Mouse (Mus musculus): ENCODE data around the gene Plekhh2.
"Not testable (repeated sequence)": the region's sequence is repeated elsewhere in the genome, so short reads cannot be mapped to it uniquely, and the experiment has no call there.

Plekhh2 gene

DNA sequence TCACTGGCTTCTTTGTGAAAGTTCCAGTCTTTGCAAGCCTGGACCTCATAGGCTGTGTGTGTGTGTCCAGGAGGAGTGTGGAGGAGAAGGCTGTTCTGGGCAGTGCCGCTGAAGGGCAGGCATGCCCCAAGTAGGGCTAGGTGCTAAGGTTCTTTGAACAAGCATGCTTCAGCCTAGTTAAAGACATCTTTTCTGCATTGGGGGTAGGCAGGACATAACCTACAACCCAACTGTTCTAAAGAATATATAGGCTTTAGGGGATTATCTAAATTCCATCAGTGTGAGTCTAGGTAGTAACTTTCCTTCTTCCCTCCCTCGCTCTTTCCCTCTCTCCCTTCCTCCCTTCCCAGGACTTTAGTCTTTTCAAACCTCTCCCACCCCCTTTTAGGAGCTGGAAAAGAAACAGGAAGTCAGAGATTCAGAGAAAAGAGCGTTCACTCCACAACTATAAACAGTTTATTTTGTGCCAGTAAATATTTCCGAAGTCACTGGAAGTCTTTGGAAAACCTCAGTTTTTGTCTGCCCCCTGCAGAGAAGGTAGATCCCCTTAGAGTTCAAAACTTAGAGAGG lies 906 bp downstream of the Plekhh2 start:
- no peak for ATAC-seq (ENCODE audit: low TSS enrichment)

- ATAC-seq (ENCODE audit: low TSS enrichment): no peak
These were observed 4.2 kb downstream of the Plekhh2 start for GRCm38 (mm10) chr17:84515901-84516300.

- ATAC-seq (ENCODE audit: low TSS enrichment): no peak
These were observed 7.7 kb downstream of the Plekhh2 start for GRCm38 (mm10) chr17:84519346-84519745.

- no peak for ATAC-seq (ENCODE audit: low TSS enrichment)
These were observed 8.4 kb downstream of the Plekhh2 start for GRCm38 (mm10) chr17:84520057-84520456.

GRCm38 (mm10) chr17:84529356-84529755 lies 17.7 kb downstream of the Plekhh2 start:
- ATAC-seq (ENCODE audit: low TSS enrichment): no peak; the same call in 1 of the 2 replicates

GRCm38 (mm10) chr17:84530202-84530796 lies 18.6 kb downstream of the Plekhh2 start:
- ATAC-seq (ENCODE audit: low TSS enrichment): no peak

GRCm38 (mm10) chr17:84532909-84533499 lies 21.3 kb downstream of the Plekhh2 start:
- no peak for ATAC-seq (ENCODE audit: low TSS enrichment)

GRCm38 (mm10) chr17:84533841-84534240 lies 22.1 kb downstream of the Plekhh2 start:
- ATAC-seq (ENCODE audit: low TSS enrichment): no peak

DNA sequence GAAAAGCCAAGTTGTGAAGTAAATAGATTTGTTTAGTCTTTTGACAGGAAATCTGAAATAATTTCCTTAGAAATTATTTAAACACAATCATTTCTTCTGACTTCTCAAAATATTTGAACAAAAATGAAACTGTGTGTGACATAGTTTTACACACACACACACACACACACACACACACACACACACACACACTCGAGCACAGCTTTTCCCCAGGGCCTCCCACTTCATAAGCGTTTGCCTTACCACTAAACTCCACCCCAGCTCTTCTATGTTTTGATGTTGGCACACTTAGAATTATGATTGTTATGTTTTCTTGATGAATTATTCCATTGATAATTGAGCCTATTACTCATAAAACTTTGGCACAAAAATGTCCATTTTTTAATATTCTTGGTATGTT lies 22.9 kb downstream of the Plekhh2 start:
- ATAC-seq (ENCODE audit: low TSS enrichment): no peak

DNA sequence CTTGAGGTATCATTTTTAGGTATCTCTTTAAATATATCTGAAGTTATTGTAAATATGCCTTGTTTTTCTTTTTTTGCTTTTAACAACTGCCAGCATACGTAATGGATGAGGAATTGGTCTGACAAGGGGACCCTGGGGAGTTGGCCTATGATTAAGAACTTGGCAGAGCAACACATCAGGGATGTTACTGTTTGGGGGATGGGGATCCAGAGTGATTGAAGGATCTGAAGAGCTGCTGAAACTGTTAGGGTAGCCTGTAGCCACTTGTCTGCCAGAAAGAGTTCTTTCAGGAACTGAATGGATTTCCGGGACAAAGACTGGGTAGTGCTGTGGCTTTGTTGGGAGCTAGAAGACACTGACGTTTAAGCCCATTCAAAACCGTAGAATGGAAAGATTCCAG lies 23.5 kb downstream of the Plekhh2 start:
- no peak for ATAC-seq (ENCODE audit: low TSS enrichment)

GRCm38 (mm10) chr17:84537301-84537700 lies 25.6 kb downstream of the Plekhh2 start:
- ATAC-seq (ENCODE audit: low TSS enrichment): no peak

DNA sequence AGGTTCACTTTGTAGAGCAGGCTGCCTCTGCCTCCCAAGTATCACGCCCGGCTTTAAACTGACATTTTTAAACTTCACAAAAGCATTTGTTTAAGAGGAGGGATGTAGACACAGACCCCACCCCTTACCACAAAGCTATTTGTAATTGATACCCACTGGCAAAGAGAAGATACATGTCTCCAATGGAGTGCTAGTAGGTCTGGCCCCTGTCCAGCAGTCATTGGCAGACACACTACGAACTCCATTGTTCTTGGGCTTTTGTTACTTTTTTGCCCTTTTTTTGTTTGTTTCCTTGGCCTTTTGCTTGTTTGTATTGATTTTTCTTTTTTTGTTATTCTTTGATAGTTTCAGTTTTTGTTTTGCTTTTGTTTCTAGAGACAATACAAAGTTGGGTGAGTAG lies 26.3 kb downstream of the Plekhh2 start:
- no peak for ATAC-seq (ENCODE audit: low TSS enrichment)

DNA sequence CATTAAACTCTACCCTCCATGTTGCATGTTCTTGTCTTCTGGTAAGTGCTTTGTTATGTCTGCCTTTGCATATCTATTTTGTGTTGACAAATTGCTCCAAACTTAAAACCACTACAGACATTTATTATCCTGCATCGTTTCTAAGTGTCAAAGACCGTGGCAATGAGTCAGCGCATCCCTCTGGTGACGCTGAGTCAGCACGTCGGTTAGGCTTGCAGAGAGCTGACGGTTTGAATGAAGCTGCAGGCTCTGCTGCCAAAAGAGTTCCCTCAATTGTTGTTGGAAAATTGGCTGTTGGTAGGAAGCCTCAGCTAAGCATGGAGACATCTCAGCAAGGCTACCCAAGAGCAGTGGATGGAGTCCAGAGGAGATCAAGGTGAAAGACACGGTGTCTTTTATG lies 28.9 kb downstream of the Plekhh2 start:
- ATAC-seq (ENCODE audit: low TSS enrichment): no peak; the same call in 1 of the 2 replicates

DNA sequence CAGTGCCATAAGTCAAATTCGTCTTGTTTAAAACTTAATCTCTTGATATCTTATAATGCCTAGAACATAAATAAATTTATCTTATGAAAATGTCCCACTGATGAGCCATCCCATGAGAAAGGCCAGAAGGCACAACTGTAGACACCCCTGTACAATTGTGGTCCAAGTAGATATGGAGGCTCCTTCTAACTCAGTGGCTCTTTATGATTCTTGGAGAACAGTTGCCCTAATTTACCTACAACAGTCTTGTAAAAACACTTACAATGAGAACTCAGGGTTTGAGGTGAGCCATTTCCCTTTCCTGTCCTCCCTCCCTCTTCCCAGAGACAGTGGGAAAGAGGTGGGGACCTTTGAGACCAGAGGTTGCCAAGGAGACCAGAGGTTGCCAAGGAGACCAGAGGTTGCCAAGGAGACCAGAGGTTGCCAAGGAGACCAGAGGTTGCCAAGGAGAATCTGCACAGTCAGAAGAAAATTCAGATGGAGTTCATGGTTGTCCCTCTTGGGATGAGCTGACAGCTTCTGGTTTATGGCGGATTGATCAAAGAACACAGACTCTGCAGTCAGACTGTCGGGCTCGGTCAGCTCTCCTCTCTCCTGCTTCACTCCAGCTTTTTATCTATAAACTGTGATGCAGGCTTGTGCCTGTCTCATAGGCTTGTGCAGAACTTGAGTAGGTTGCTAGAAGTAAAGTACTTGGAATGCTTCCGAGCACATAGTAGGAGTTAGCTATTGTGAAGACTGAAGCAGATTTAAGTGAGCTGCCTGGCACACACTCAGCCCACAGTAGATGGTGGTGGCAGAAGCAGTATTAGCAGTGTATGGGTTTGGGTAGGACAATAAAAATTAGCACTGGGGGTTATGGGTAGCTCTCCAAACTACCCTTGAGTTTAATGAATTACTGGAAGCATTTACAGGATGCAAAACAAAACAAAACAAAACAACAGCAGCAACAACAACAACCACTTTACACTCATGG lies 39.5 kb downstream of the Plekhh2 start:
- ATAC-seq (ENCODE audit: low TSS enrichment): no peak

GRCm38 (mm10) chr17:84552230-84552629 lies 40.5 kb downstream of the Plekhh2 start:
- no peak for ATAC-seq (ENCODE audit: low TSS enrichment)

- ATAC-seq (ENCODE audit: low TSS enrichment): not testable (repeated sequence)
These were observed 52.6 kb downstream of the Plekhh2 start for GRCm38 (mm10) chr17:84564264-84564663.

DNA sequence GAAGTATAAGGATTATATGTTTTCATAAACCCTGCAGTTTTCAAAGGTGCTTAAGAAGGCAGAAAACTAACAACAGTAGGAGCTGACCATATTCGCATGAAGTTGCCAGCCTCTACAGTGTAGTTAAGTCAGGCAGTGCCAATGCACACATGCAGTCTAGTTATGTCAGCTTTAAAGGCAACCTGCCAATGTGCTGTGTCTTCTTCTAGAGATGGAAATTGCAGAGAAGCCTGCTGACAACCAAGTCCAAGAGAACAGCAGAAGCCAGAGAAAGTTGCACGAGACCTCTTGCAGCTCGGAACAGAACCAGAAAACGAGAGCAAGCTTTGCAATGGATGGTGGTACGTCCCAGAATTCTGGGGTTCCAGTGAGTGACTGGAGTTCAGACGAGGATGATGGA lies 54.1 kb downstream of the Plekhh2 start:
- ATAC-seq (ENCODE audit: low TSS enrichment): peak; percentile 74

DNA sequence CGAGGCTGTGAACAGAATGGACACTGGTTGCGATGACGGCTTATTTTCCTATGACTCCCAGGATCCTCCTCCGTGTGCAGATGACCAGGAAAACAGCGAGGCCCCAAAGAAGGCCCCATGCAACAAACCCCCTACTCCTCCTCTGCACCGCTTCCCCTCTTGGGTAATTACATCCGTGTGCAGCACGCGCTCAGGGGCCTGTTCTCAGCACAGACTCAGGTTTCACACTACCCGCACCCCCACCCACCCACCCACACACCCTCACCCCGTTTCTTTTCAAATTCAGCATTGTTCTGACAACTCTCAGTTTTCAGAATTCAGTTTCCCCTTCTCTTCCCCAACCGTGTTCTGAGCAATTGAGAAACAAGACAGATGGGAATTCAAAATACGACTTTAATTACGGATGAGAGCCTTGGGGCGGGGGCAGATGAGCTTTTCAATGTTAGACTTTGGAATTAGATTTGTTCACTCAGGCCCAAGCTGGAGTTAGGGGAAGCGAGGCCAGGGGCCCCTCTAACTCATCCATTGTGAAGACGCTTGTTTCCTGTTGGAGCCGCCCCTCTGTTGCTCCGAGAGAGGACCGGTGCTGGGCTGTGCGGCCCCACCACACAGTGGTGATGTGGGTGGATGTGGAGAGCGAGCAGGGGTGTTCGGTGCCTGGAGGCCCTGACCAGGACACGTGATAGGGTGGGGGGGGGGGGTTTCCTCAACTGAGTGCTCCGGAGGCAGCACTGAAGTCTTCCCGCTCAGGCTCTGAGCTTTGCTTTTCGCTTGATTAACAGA lies 55.3 kb downstream of the Plekhh2 start:
- no peak for ATAC-seq (ENCODE audit: low TSS enrichment)

DNA sequence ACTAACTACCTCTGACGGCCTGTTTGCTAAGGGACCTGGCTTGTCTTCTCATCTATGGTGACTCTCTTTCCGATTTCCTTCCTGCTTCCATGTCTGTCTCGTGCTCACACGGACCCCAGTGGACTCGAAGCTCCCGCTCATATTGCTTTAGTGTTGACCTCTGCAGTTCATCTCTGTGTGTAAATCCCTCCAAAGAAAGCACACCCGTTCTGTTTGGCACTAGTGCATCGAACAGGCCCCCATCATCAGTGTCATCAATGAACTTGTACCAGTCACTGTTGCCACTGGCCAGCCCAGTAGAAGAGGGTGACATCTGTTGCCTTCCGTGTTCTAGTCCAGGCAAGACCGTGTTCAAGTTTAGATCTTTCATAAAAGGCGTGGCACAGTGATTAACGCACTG lies 57.1 kb downstream of the Plekhh2 start:
- no peak for ATAC-seq (ENCODE audit: low TSS enrichment)

DNA sequence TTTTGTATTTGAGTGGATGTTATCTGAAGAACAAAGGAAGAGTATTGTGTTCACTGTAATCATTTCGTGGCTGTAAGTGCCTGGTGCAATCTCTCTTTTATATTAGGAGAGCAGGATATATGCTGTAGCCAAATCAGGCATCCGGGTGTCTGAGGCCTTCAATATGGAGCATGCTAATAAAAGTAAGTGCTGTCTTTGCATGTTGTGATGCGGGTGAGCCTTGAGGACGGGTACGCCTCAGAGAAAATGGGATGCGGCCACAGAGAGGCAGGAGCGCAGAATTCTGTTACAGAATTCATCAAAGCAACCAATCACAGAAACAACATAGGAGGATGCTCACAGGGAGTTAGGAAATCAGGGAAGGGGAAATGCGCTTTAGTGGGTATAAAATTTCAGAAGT lies 58.1 kb downstream of the Plekhh2 start:
- no peak for ATAC-seq (ENCODE audit: low TSS enrichment)

DNA sequence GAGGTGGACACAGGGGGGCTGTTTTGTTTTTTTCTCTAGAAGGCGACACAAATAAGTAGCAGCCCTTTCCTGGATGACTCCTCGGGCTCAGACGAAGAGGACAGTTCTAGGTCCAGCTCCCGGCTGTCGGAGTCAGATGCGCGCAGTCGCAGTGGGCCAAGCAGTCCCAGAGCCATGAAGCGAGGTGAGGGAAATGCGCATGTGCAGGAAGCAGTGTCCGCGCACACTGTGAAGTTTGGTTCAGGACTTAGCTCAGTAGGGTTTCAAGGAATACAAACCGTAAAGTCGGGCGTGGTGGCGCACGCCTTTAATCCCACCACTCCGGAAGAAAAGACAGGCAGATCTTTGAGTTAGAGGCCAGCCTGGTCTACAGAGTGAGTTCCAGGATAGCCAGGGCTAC lies 59.9 kb downstream of the Plekhh2 start:
- ATAC-seq (ENCODE audit: low TSS enrichment): peak; percentile 64; the same call in 1 of the 2 replicates

GRCm38 (mm10) chr17:84573305-84573704 lies 61.6 kb downstream of the Plekhh2 start:
- ATAC-seq (ENCODE audit: low TSS enrichment): no peak

All from frontal cortex, adult (tissue).